10 mouse cellular contexts compared by ENCODE assay signal in the genomic region with DNA sequence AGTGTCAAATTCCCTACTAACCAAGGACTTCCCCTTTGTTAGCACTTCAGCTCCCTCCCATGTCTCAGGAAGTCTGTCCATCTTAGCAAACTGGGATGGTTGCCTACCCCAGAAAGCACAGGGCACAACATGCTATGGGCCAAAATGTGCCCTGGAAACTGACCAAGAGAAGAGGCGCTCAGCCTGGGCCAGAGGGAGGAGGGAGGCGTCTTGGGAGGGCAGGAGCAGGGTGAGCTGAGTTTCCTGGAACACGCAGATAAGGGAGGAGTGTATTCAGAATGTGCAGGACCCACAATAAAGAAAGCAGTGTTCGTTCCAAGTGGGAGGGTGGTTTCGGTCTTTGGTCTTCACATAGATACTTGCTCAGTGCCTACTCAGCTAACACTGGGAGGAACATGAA. TPM values are rescaled to one million over a fixed set of nuclear protein-coding genes. Genes with fewer than 3 reads are reported as not detected.
DNase-seq lines count a peak whose midpoint lies in the region; ATAC-seq and TF ChIP-seq lines count a peak whose summit lies in the region.
"Had no signal": no experiment of that assay in that cellular context is flagged by ENCODE, and none has a peak within 500 bp of the region (broad histone marks: within the 10 kb centered on the region; RNA-seq: fewer than 3 reads in every experiment).

No protein-coding gene starts in this region.

- intact Hi-C loops in heart, postnatal 36 days (cut with DNase I), result no loop called here
- intact Hi-C loops in left cerebral cortex, postnatal 36 days (cut with DNase I), result no loop called here

- no peak overlapping the region for H3K4me3 ChIP-seq in stomach, postnatal 0 days (ENCODE audit: low read depth, low read length)

- DNase-seq in cerebellum, adult 11-12 months, result peak; percentile 72
- no peak for DNase-seq in cerebellum, adult 8-10 months
- peak; percentile 19 for DNase-seq in lung, postnatal 25 days (ENCODE audit: low spot score)
- no peak for DNase-seq in lung, postnatal 10 days
- peak; percentile 59 to 69 for DNase-seq in heart, postnatal 36 days
- peak; percentile 67 for DNase-seq in stomach, postnatal 0 days (ENCODE audit: low spot score)
- no peak for DNase-seq in MN1 (ENCODE audit: low spot score)
- DNase-seq in left cerebral cortex, postnatal 36 days (ENCODE audit: low spot score in 2 of 2), result no peak
- DNase-seq: forebrain, postnatal 0 days; right cerebral cortex, postnatal 14 days had no signal

- no peak for TF ChIP-seq EP300 in stomach, postnatal 0 days (optimal IDR thresholded peaks at IDR 0.05)

- TF ChIP-seq CTCF in stomach, postnatal 0 days (IDR thresholded peaks at IDR 0.05; ENCODE audit: low read depth), result no peak

- no peak overlapping the region for H3K9ac ChIP-seq in stomach, postnatal 0 days (ENCODE audit: low read length)
- H3K9ac ChIP-seq: forebrain, postnatal 0 days had no signal

- no peak overlapping the region for H3K4me2 ChIP-seq in stomach, postnatal 0 days (replicated peaks; ENCODE audit: low read depth)

- H3K36me3 ChIP-seq in stomach, postnatal 0 days (ENCODE audit: control insufficient read depth, insufficient read depth, low read length), result peaks cover 8% of the 10 kb centered on the region; the same call in 1 of the 2 replicates

- no peaks in the 10 kb centered on the region for H3K9me3 ChIP-seq in stomach, postnatal 0 days (ENCODE audit: control insufficient read depth, low read length)

- 70% methylated on average over 5 of the region's 5 CpGs for WGBS in stomach, postnatal 0 days

- H3K4me1 ChIP-seq in stomach, postnatal 0 days (replicated peaks; ENCODE audit: control insufficient read depth, insufficient read depth), result no peaks in the 10 kb centered on the region; the same call in 1 of the 2 replicates

- H3K27ac ChIP-seq in stomach, postnatal 0 days (replicated peaks), result peak overlapping the region; percentile 67; the same call in 1 of the 2 replicates

- ATAC-seq in stomach, postnatal 0 days (ENCODE audit: low FRiP score, low TSS enrichment), result peak; percentile 46
- ATAC-seq: forebrain, postnatal 0 days had no signal

- no peaks in the 10 kb centered on the region for H3K27me3 ChIP-seq in stomach, postnatal 0 days (ENCODE audit: control insufficient read depth, insufficient read depth, low read length)

RNA-seq across cellular contexts. Expression of a gene that starts 5.3 kb away (rescaled TPM):
- 100 to 1,000 TPM; 129 to 161 TPM for total RNA-seq in heart, postnatal 36 days (2021)
- 24.6 and 26.1 TPM in 2 replicates for polyA plus RNA-seq in stomach, postnatal 0 days (2015; fragmentation: Nextera tagmentation; extraction: Ambion mirVana)
- 10 to 100 TPM; 63.6 to 66.3 TPM for total RNA-seq in left cerebral cortex, postnatal 36 days (2021)

RNA-seq across cellular contexts. Expression of a gene that starts 10.0 kb away (rescaled TPM):
- 1 to 10 TPM; 7.2 to 8.3 TPM for total RNA-seq in heart, postnatal 36 days (2021)
- 12.4 and 13.0 TPM in 2 replicates for polyA plus RNA-seq in stomach, postnatal 0 days (2015; fragmentation: Nextera tagmentation; extraction: Ambion mirVana)
- total RNA-seq in left cerebral cortex, postnatal 36 days (2021), result 10 to 100 TPM; 17.3 to 21.5 TPM

RNA-seq across cellular contexts. Expression of a gene that starts 13.5 kb away (rescaled TPM):
- total RNA-seq in heart, postnatal 36 days (2021), result 10 to 100 TPM; 25.8 to 29.4 TPM
- polyA plus RNA-seq in stomach, postnatal 0 days (2015; fragmentation: Nextera tagmentation; extraction: Ambion mirVana), result 102 and 104 TPM in 2 replicates
- total RNA-seq in left cerebral cortex, postnatal 36 days (2021), result 10 to 100 TPM; 18.2 to 24.2 TPM

RNA-seq across cellular contexts. Expression of a gene that starts 26.2 kb away (rescaled TPM):
- 1,000 to 10,000 TPM; 2,624 to 2,673 TPM for total RNA-seq in heart, postnatal 36 days (2021)
- 991 and 1,062 TPM in 2 replicates for polyA plus RNA-seq in stomach, postnatal 0 days (2015; fragmentation: Nextera tagmentation; extraction: Ambion mirVana)
- 100 to 1,000 TPM; 378 to 426 TPM for total RNA-seq in left cerebral cortex, postnatal 36 days (2021)

RNA-seq across cellular contexts. Expression of a gene that starts 42.0 kb away (rescaled TPM):
- total RNA-seq in heart, postnatal 36 days (2021), result 1 to 10 TPM; 7.1 to 8.2 TPM
- 8.4 and 8.6 TPM in 2 replicates for polyA plus RNA-seq in stomach, postnatal 0 days (2015; fragmentation: Nextera tagmentation; extraction: Ambion mirVana)
- total RNA-seq in left cerebral cortex, postnatal 36 days (2021), result 10 to 100 TPM; 23.9 to 38.5 TPM

Comparison
In these comparisons a context has a peak if more than half of its experiments do, and no peak if none do; other contexts are left out.
1. DNase-seq: peak in cerebellum, adult 11-12 months (single experiment), lung, postnatal 25 days (single experiment), heart, postnatal 36 days (2 of 2) and stomach, postnatal 0 days (single experiment); none in cerebellum, adult 8-10 months (single experiment), lung, postnatal 10 days (single experiment), MN1 (single experiment) and left cerebral cortex, postnatal 36 days (0 of 2).